Mouse (Mus musculus) liver, adult 2 months (tissue): ENCODE measurements at regions not wholly inside any gene's neighbourhood (a gene's known extent, or its start where the extent isn't known, plus 50 kb on each side); places are given as distances from the start of the nearest gene placed in this dataset.

Experiments
- DNase-seq: peaks from one replicate; pipeline ENCODE4 v3.0.0-alpha.2; 2011; ENCODE audit warnings: low read depth, low spot score; ENCODE audit errors: extremely low read depth
- H3K27ac ChIP-seq: fragments of 200-500 bp; replicated peaks from 2 replicates; pipeline ENCODE4 v1.5.1; 2012; ENCODE audit warnings: low read depth, mild to moderate bottlenecking, control low read depth, inconsistent platforms, low read length; ENCODE audit not compliant: insufficient read depth
- H3K27me3 ChIP-seq: fragments of 200-500 bp; 2 replicates; pipeline ENCODE4 v1.6.1; 2012; ENCODE audit warnings: mild to moderate bottlenecking, moderate library complexity, low read length, inconsistent platforms; ENCODE audit not compliant: control insufficient read depth, insufficient read depth
- H3K36me3 ChIP-seq: fragments of 200-500 bp; 2 replicates; pipeline ENCODE4 v1.6.1; 2012; ENCODE audit warnings: low read length, inconsistent platforms; ENCODE audit not compliant: control insufficient read depth, insufficient read depth
- H3K4me1 ChIP-seq: fragments of 200-500 bp; 2 replicates; pipeline ENCODE4 v1.6.1; 2011; ENCODE audit warnings: low read length; ENCODE audit not compliant: control insufficient read depth, insufficient read depth
- H3K4me3 ChIP-seq: fragments of 200-500 bp; 2 replicates; pipeline ENCODE4 v1.5.1; 2011; ENCODE audit warnings: low read depth, mild to moderate bottlenecking, control low read depth, low read length, moderate library complexity; ENCODE audit not compliant: insufficient read depth
- H3K79me2 ChIP-seq: fragments of 200-500 bp; 2 replicates; pipeline ENCODE4 v1.6.1; 2012; ENCODE audit warnings: inconsistent platforms, mild to moderate bottlenecking, low read length, moderate library complexity; ENCODE audit not compliant: control insufficient read depth, insufficient read depth
- H3K9ac ChIP-seq: fragments of 200-500 bp; 2 replicates; pipeline ENCODE4 v1.6.1; 2012; ENCODE audit warnings: low read depth, mild to moderate bottlenecking, control low read depth, inconsistent platforms, low read length
- CTCF ChIP-seq: fragments of 200-500 bp; IDR thresholded peaks from 2 replicates; pipeline ENCODE4 v1.5.1; 2011; ENCODE audit warnings: low read depth, low read length, control low read depth
- POLR2A ChIP-seq: fragments of 200-500 bp; IDR thresholded peaks from 2 replicates; pipeline ENCODE4 v1.6.1; 2011; ENCODE audit warnings: low read length, control low read depth; ENCODE audit not compliant: insufficient read depth; ENCODE audit errors: extremely low read depth
- WGBS: fragments of 180-500 bp; shearing (Covaris S2); methylation state at CpG from one replicate; pipeline ENCODE4 v1.1.7; 2018; 5-methylcytosine and 5-hydroxymethylcytosine counted together

DNA sequence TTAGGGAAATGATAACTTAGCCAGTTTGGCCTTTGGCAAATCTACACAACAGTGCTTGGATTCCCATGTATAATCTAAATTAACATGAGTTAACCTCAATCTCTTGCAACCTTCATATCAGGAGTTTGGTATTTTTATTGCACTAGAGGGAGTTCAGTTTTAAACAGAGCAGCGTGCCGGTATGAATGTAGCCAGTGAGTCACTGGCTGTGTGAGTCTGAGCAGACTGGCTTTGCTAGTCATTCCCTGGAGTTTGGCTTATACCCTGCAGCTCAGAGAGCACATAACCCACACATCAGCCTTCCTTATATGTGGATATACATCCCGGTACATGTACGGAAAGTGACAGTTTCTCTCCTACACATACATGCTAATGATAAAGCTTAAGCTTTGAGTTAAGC, 360.6 kb upstream of the Runx1 start:
- H3K4me3 ChIP-seq: no peak overlapping the region
- no peaks in the 10 kb centered on the region for H3K79me2 ChIP-seq
- H3K4me1 ChIP-seq: no peaks in the 10 kb centered on the region
- no peak overlapping the region for H3K27ac ChIP-seq
- WGBS: 86% methylated on average over 4 of the region's 4 CpGs
- no peaks in the 10 kb centered on the region for H3K36me3 ChIP-seq
- TF ChIP-seq POLR2A (no peak), CTCF (no peak)
- H3K9ac ChIP-seq: no peak overlapping the region
- H3K27me3 ChIP-seq: 0 out of 2 replicates have a peak, but pooled peaks cover 3% of the 10 kb centered on the region
- DNase-seq: no peak

DNA sequence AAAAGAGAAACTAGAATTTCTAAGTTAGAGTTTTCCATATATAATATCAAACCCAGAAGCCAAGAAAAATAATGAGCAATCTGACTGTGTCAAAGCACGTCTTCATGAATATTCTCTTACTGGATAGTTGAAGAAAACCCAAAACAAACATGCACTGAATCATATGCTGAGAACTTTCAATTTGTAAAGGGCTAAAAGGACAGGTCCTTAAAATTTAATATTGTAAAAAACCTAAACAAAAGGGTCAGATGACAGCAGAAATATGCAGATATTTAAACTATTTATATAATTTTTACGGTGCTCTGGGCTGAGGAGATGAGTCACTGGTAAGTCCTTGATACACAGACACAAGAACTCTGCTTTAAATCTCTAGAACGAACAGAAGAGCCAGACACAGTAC, 356.7 kb upstream of the Runx1 start:
- Histone ChIP-seq H3K27me3 (0 out of 2 replicates have a peak, but pooled peaks cover 3% of the 10 kb centered on the region), H3K36me3 (no peaks in the 10 kb centered on the region), H3K4me1 (no peaks in the 10 kb centered on the region), H3K79me2 (no peaks in the 10 kb centered on the region), H3K4me3 (no peak overlapping the region), H3K9ac (no peak overlapping the region), H3K27ac (no peak overlapping the region)
- TF ChIP-seq POLR2A (no peak), CTCF (no peak)
- WGBS: 77% methylated on average over 3 of the region's 3 CpGs
- no peak for DNase-seq

- Histone ChIP-seq H3K36me3 (no peaks in the 10 kb centered on the region), H3K79me2 (no peaks in the 10 kb centered on the region), H3K27me3 (0 out of 2 replicates have a peak, but pooled peaks cover 3% of the 10 kb centered on the region), H3K4me1 (no peaks in the 10 kb centered on the region), H3K4me3 (no peak overlapping the region), H3K27ac (no peak overlapping the region), H3K9ac (no peak overlapping the region)
- DNase-seq: no peak
- no peak for TF ChIP-seq POLR2A
- TF ChIP-seq CTCF: no peak
- 93% methylated on average over 8 of the region's 8 CpGs for WGBS
Observed at GRCm38 (mm10) chr16:93181497-93181896, 355.5 kb upstream of the Runx1 start.

DNA sequence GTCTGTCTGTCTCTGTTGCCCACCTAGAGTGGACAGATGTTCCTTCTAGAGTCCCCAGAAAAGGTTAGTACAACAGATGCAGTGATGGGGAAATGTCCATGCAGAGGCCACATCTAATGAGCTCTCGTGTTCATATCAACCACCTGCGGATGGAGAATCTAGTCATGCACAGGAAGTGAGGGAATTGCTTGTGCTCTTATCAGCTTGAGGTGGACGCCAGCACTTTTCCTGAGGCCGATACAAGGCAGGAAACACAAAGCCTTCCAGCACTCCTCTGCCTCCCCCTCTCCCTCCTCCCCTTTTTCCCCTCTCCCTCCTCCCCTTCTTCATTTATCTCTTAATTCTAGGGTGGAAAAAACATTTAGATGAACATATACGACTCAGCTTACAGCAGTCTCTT, 354.3 kb upstream of the Runx1 start:
- Histone ChIP-seq H3K4me1 (no peaks in the 10 kb centered on the region), H3K9ac (no peak overlapping the region), H3K4me3 (no peak overlapping the region), H3K79me2 (no peaks in the 10 kb centered on the region), H3K27ac (no peak overlapping the region), H3K36me3 (no peaks in the 10 kb centered on the region), H3K27me3 (no peaks in the 10 kb centered on the region)
- DNase-seq: no peak
- WGBS: 67% methylated on average over 5 of the region's 5 CpGs
- no peak for TF ChIP-seq POLR2A
- no peak for TF ChIP-seq CTCF

DNA sequence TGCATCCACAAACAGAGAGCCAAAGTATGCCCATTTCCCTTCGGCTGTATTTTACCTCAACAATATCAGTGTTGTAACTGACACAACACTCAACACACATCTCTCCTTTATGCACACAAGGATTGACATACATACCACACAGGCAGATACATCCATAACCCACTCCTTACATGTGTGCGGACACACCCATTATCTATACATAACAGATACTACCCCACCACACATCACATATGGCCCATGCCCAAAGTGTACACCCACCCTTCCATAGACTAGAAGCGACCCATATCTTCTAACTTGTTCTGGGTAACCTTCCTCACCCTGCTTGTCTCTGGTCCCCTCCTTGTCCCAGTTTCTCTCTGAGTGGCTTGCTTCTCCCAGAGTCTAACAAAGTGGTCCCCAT, 340.7 kb upstream of the Runx1 start:
- no peak overlapping the region for H3K4me3 ChIP-seq
- WGBS: 90% methylated on average over 3 of the region's 3 CpGs
- no peak for DNase-seq
- no peaks in the 10 kb centered on the region for H3K79me2 ChIP-seq
- H3K36me3 ChIP-seq: no peaks in the 10 kb centered on the region
- H3K27ac ChIP-seq: no peak overlapping the region
- no peaks in the 10 kb centered on the region; the same call in 1 of the 2 replicates for H3K27me3 ChIP-seq
- TF ChIP-seq CTCF (no peak), POLR2A (no peak)
- no peaks in the 10 kb centered on the region for H3K4me1 ChIP-seq
- no peak overlapping the region for H3K9ac ChIP-seq

- Histone ChIP-seq H3K9ac (no peak overlapping the region), H3K27me3 (no peaks in the 10 kb centered on the region; the same call in 1 of the 2 replicates), H3K79me2 (no peaks in the 10 kb centered on the region), H3K4me3 (no peak overlapping the region), H3K4me1 (no peaks in the 10 kb centered on the region), H3K36me3 (no peaks in the 10 kb centered on the region), H3K27ac (no peak overlapping the region)
- WGBS: 83% methylated on average over 8 of the region's 8 CpGs
- DNase-seq: no peak
- TF ChIP-seq POLR2A (no peak), CTCF (peak; percentile 42)
Observed at GRCm38 (mm10) chr16:93158526-93159226, 332.7 kb upstream of the Runx1 start.
